Mouse (Mus musculus): ENCODE data around the gene Zfp367. TPM values are rescaled to one million over a fixed set of nuclear protein-coding genes. Genes with fewer than 3 reads are reported as not detected.

Gene Zfp367
- polyA plus RNA-seq, 1 experiment from 2014 or later = 18.3 TPM

DNA sequence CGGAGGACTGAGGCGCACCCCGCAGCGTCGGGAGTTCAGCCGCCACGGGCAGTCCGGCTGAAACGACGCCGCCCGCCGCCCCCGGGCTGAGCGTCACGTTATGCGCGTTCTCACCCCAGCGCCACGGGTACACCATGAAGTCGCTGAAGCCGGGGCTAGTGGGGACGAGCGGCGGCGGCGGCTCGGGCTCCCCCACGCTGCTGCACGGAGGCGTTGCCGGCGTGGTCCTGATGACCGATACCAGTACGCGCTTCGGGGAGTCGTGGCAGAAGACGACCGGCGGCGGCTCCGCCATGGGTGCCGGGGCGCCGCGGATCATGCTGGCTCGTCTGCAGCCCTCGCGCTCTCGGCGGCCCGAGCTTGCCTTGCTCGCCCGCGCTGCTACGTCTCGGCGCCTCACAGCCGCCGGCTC, 325 bp downstream of the Zfp367 start:
- H3K4me1 ChIP-seq = peaks cover 36% of the 10 kb centered on the region
- peak overlapping the region; percentile 80 for H3K27ac ChIP-seq
- peak overlapping the region; percentile 90 for H3K4me3 ChIP-seq
- under 1% methylated on average over 60 of the region's 61 CpGs for WGBS
- no peaks in the 10 kb centered on the region for H3K9me3 ChIP-seq
- H3K9ac ChIP-seq = peak overlapping the region; percentile 83
- ATAC-seq (ENCODE audit: low FRiP score, low read depth) = peak; percentile 4
- no peaks in the 10 kb centered on the region; the same call in 1 of the 2 replicates for H3K27me3 ChIP-seq
- H3K36me3 ChIP-seq = no peaks in the 10 kb centered on the region
- H3K4me2 ChIP-seq (replicated peaks) = peak overlapping the region; percentile 89

GRCm38 (mm10) chr13:64152241-64152669, 747 bp downstream of the Zfp367 start:
- no peaks in the 10 kb centered on the region for H3K9me3 ChIP-seq
- peaks cover 36% of the 10 kb centered on the region for H3K4me1 ChIP-seq
- H3K27ac ChIP-seq = peak overlapping the region; percentile 80
- WGBS = under 1% methylated on average over 40 of the region's 42 CpGs
- H3K9ac ChIP-seq = peak overlapping the region; percentile 83
- peak overlapping the region; percentile 89 for H3K4me2 ChIP-seq (replicated peaks)
- H3K36me3 ChIP-seq = no peaks in the 10 kb centered on the region
- peak; percentile 25 for ATAC-seq (ENCODE audit: low FRiP score, low read depth)
- H3K27me3 ChIP-seq = no peaks in the 10 kb centered on the region; the same call in 1 of the 2 replicates
- H3K4me3 ChIP-seq = peak overlapping the region; percentile 90

DNA sequence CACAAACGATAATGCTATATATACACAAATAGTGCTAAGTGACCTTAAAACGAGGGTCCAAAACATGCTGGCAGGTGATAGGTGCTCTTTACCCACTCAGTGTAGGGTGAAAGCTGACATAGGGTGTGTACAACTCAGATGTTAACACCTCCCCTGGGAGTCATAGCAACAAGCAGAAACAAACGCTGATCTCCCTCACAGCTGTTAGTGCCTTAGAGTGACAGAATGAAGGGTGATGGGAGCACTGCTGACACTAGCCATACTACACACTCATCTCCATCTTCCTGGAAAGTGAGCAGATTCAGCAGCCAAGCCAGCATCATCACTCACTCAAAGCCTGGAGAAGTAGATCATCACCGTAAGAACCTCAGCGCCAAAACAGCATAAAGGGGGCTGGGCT, 2.9 kb downstream of the Zfp367 start:
- ATAC-seq (ENCODE audit: low FRiP score, low read depth) = no peak
- Histone ChIP-seq H3K4me2 (replicated peaks) (peak overlapping the region; percentile 31; the same call in 1 of the 2 replicates), H3K9ac (0 out of 2 replicates have a peak overlapping the region, but pooled peaks have one; percentile 8), H3K9me3 (no peaks in the 10 kb centered on the region), H3K4me1 (peaks cover 30% of the 10 kb centered on the region), H3K4me3 (no peak overlapping the region), H3K36me3 (no peaks in the 10 kb centered on the region), H3K27ac (no peak overlapping the region), H3K27me3 (no peaks in the 10 kb centered on the region)
- WGBS = 65% methylated on average over 5 of the region's 5 CpGs

GRCm38 (mm10) chr13:64129616-64130375, 23.2 kb downstream of the Zfp367 start:
- H3K27ac ChIP-seq = no peak overlapping the region
- H3K27me3 ChIP-seq = no peaks in the 10 kb centered on the region
- peaks cover 6% of the 10 kb centered on the region; the same call in 1 of the 2 replicates for H3K4me1 ChIP-seq
- peaks cover 19% of the 10 kb centered on the region for H3K36me3 ChIP-seq
- WGBS = 36% methylated on average over 15 of the region's 15 CpGs
- H3K9me3 ChIP-seq = no peaks in the 10 kb centered on the region
- peak; percentile 75; the same call in 1 of the 2 replicates for ATAC-seq (ENCODE audit: low FRiP score, low read depth)
- H3K9ac ChIP-seq = peak overlapping the region; percentile 77
- H3K4me3 ChIP-seq = peak overlapping the region; percentile 65
- peak overlapping the region; percentile 81 for H3K4me2 ChIP-seq (replicated peaks)

GRCm38 (mm10) chr13:64128858-64129615, 24.0 kb downstream of the Zfp367 start, which contains the start of gene Slc35d2:
Gene Slc35d2, minus strand, starts transcription at chr13:64129368.
- peaks cover 6% of the 10 kb centered on the region; the same call in 1 of the 2 replicates for H3K4me1 ChIP-seq
- H3K9me3 ChIP-seq = no peaks in the 10 kb centered on the region
- H3K27ac ChIP-seq = peak within 1 kb of the TSS; percentile 23
- WGBS = 8% methylated on average over 38 of the region's 44 CpGs
- ATAC-seq (ENCODE audit: low FRiP score, low read depth) = peak; percentile 85
- no peaks in the 10 kb centered on the region for H3K27me3 ChIP-seq
- H3K4me2 ChIP-seq (replicated peaks) = peak within 1 kb of the TSS; percentile 81
- H3K36me3 ChIP-seq = peaks cover 12% of the 10 kb centered on the region
- H3K9ac ChIP-seq = peak within 1 kb of the TSS; percentile 77
- peak within 1 kb of the TSS; percentile 65 for H3K4me3 ChIP-seq

DNA sequence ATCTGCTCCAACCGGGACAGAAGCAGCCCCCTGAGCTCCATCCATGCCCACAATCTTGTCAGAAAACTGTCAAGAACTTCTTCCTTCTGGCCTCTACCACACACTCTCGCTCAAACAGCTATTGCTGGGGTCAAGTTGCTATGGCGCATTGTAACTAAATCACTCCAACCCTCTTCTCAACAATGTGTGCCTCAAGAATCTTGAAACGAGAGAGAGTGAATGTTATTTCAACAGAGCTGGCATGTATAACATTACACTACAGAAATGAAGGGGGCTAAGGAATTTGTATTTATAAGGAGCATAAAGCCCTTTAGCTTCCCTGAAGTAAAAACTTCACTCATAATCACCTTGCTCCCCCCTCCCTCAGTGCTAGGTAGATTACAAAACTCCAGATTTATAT, 26.7 kb downstream of the Zfp367 start:
- H3K4me3 ChIP-seq = no peak overlapping the region
- H3K4me1 ChIP-seq = peaks cover 6% of the 10 kb centered on the region; the same call in 1 of the 2 replicates
- no peak overlapping the region for H3K4me2 ChIP-seq (replicated peaks)
- H3K9me3 ChIP-seq = no peaks in the 10 kb centered on the region
- no peaks in the 10 kb centered on the region for H3K36me3 ChIP-seq
- ATAC-seq (ENCODE audit: low FRiP score, low read depth) = no peak
- H3K9ac ChIP-seq = no peak overlapping the region
- H3K27me3 ChIP-seq = no peaks in the 10 kb centered on the region
- no peak overlapping the region for H3K27ac ChIP-seq
- WGBS = 62% methylated on average over 4 of the region's 4 CpGs

DNA sequence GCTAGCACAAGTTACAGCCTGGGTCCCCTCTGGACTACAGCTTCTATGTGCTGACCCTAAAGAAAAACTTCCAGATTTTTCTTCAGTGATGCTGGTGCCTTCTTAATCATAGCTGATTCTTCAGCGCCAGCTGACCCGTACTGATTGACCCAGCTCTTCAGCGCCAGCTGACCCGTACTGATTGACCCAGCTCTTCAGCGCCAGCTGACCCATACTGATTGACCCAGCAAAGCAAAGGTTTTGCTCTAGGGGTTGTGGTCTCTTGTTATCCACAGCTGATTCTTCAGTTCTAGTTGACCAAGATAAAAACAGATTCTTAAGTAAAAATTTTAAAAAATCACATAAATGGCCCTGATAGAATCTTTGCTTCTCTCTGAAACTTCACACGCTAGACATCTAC, 28.1 kb downstream of the Zfp367 start:
- no peaks in the 10 kb centered on the region for H3K27me3 ChIP-seq
- no peaks in the 10 kb centered on the region for H3K36me3 ChIP-seq
- no peak overlapping the region for H3K9ac ChIP-seq
- H3K4me1 ChIP-seq = peaks cover 6% of the 10 kb centered on the region; the same call in 1 of the 2 replicates
- H3K9me3 ChIP-seq = no peaks in the 10 kb centered on the region
- no peak overlapping the region for H3K4me3 ChIP-seq
- no peak overlapping the region for H3K4me2 ChIP-seq (replicated peaks)
- no peak for ATAC-seq (ENCODE audit: low FRiP score, low read depth)
- no peak overlapping the region for H3K27ac ChIP-seq
- WGBS = 93% methylated on average over 6 of the region's 6 CpGs

GRCm38 (mm10) chr13:64123491-64124188, 29.4 kb downstream of the Zfp367 start:
- H3K4me3 ChIP-seq = no peak overlapping the region
- H3K27ac ChIP-seq = no peak overlapping the region
- H3K9me3 ChIP-seq = no peaks in the 10 kb centered on the region
- 30% methylated on average over 6 of the region's 6 CpGs for WGBS
- H3K36me3 ChIP-seq = no peaks in the 10 kb centered on the region
- H3K27me3 ChIP-seq = no peaks in the 10 kb centered on the region
- H3K9ac ChIP-seq = no peak overlapping the region
- H3K4me1 ChIP-seq = peaks cover 3% of the 10 kb centered on the region; the same call in 1 of the 2 replicates
- no peak for ATAC-seq (ENCODE audit: low FRiP score, low read depth)
- no peak overlapping the region for H3K4me2 ChIP-seq (replicated peaks)

- Histone ChIP-seq H3K4me1 (no peaks in the 10 kb centered on the region), H3K36me3 (no peaks in the 10 kb centered on the region), H3K27ac (no peak overlapping the region), H3K9ac (no peak overlapping the region), H3K9me3 (no peaks in the 10 kb centered on the region), H3K4me2 (replicated peaks) (no peak overlapping the region), H3K27me3 (no peaks in the 10 kb centered on the region), H3K4me3 (no peak overlapping the region)
- ATAC-seq (ENCODE audit: low FRiP score, low read depth) = no peak
- 70% methylated on average over 4 of the region's 4 CpGs for WGBS
Measured at GRCm38 (mm10) chr13:64120760-64121159, 32.2 kb downstream of the Zfp367 start.

DNA sequence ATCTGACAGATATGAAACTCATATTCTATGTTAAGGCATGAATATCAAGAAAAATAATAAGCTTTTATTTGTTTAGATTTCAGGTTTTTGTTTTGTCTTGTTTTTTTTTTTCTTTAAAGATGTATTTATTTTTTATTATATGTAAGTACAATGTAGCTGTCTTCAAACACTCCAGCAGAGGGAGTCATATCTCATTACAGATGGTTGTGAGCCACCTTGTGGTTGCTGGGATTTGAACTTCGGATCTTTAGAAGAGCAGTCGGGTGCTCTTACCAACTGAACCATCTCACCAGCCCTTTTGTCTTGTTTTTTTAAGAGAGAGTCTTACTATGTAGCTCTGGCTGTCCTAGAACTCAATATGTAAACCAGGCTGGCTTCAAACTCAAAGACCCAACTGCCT, 35.6 kb downstream of the Zfp367 start:
- H3K27me3 ChIP-seq = no peaks in the 10 kb centered on the region
- WGBS = 61% methylated on average over 2 of the region's 2 CpGs
- no peak overlapping the region for H3K9ac ChIP-seq
- H3K4me3 ChIP-seq = no peak overlapping the region
- ATAC-seq (ENCODE audit: low FRiP score, low read depth) = no peak
- H3K4me1 ChIP-seq = no peaks in the 10 kb centered on the region
- no peak overlapping the region for H3K27ac ChIP-seq
- H3K9me3 ChIP-seq = no peaks in the 10 kb centered on the region
- no peaks in the 10 kb centered on the region for H3K36me3 ChIP-seq
- H3K4me2 ChIP-seq (replicated peaks) = no peak overlapping the region

- Histone ChIP-seq H3K27ac (no peak overlapping the region), H3K4me1 (0 out of 2 replicates have a peak, but pooled peaks cover 8% of the 10 kb centered on the region), H3K4me3 (no peak overlapping the region), H3K36me3 (no peaks in the 10 kb centered on the region), H3K9me3 (no peaks in the 10 kb centered on the region), H3K4me2 (replicated peaks) (no peak overlapping the region), H3K27me3 (no peaks in the 10 kb centered on the region), H3K9ac (no peak overlapping the region)
- 84% methylated on average over 1 of the region's 1 CpGs for WGBS
- no peak for ATAC-seq (ENCODE audit: low FRiP score, low read depth)
Measured at GRCm38 (mm10) chr13:64110421-64110820, 42.6 kb downstream of the Zfp367 start.

Measured in limb, embryonic 13.5 days (tissue).